Mouse (Mus musculus) layer of hippocampus, postnatal 36 days (tissue): ENCODE measurements around the gene Nfkbid. TPM values are rescaled to one million over a fixed set of nuclear protein-coding genes. Genes with fewer than 3 reads are reported as not detected.
A peak's percentile ranks its signal among the peaks of the same experiment; 100 is the strongest.

Experiments
- DNase-seq, 2 experiments: peaks; one replicate each; pipeline ENCODE4 v3.0.0; 2022
- total RNA-seq, 2 experiments: library from RNA; stranded (reverse); gene quantifications; 2 replicates each; pipeline ENCODE4 v1.2.3; 2021

The Nfkbid gene
- total RNA-seq, 2 experiments from 2014 or later = 3.1 to 3.4 TPM

DNA sequence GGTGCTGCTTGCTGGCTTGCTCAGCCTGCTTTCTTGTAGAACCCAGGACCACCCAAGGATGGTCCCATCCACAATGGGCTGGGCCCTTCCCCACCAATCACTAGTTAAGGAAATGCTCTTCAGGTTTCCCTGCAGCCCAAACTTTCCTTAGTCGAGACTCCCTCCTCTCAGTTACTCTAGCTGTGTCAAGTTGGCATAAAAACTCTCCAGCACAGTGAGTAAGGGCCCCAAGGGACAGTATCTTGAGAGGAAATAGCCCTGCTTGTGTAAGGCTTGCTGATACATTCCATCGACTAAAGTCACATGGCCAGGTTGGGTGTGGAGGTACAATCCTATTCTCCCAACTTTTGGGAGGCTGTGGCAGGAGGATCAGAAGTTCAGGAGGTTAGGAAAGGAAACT is 8.7 kb downstream of the Nfkbid start:
- no peak for DNase-seq

DNA sequence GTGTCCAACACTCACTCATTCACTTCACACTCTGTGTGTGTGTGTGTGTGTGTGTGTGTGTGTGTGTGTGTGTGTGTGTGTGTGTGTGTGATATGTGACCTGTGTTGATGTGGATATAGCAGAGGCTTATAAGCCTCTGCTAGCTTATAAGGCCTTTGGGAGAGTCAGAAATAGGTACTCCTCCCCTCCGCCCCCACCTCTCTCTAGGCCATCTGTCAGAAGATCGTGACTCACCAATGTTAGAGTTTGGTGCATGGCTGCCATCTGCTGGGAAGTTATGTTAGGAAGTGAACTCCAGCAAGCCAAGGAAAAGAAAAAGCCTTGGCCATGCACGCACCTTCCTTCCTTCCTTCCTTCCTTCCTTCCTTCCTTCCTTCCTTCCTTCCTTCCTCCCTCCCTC is 10.3 kb downstream of the Nfkbid start:
- peak; percentile 77 to 84 for DNase-seq

DNA sequence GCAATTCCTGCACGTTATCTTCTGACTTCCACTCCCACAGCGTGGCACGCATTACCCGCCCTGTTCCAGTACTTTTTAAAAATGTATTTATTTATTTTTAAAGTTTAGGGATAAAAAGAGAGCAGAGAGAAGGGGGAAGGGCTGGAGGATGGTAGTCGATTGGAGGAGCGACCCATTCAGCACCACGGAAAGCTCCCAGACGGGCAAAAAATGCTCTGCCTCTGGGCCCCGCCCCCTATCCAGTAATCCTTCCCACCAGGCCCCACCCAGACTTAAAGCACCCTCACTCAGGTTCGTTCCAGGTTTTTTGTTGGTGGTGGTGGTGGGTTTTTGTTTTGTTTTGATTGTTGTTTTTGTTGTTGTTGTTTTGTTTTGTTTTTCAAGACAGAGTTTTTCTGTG is 12.7 kb downstream of the Nfkbid start:
- DNase-seq = no peak

DNA sequence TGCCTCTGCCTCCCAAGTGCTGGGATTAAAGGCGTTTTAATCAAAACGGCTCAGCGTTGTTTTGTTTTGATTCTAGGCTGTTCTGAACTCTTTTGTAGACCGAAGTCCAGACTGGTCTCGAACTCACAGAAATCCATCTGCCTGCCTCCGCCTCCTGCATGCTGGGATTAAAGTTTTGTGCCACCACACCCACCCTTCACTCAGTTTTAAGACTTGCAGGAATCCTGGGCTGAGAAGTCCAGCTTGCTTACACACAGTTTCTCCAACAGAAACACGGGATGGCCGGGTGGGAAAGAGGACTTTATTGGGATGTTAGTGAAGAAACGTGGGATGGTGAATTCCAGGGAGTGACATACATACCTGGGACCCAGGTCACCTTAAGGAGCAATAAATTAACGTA is 13.2 kb downstream of the Nfkbid start:
- no peak for DNase-seq

DNA sequence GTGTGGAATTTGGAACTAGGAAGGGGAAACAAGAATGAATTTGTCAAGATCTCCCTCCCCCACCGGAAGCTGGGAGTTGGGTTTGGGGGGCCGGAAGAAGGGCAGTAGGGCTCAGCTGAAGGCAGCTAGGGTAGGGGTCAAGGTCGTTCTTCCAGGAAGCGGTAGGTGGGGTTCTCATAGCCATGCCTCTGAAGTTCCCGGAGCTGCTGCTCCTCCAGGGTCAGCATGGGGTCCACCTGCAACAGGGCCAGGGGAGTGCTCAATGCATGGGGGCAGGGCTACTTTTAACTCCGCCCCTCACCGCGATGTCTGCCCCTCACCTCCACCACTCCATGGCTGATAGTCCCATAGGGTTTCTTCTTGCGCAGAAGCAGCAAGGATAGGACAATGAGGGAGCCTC is 13.6 kb downstream of the Nfkbid start:
- DNase-seq = no peak

DNA sequence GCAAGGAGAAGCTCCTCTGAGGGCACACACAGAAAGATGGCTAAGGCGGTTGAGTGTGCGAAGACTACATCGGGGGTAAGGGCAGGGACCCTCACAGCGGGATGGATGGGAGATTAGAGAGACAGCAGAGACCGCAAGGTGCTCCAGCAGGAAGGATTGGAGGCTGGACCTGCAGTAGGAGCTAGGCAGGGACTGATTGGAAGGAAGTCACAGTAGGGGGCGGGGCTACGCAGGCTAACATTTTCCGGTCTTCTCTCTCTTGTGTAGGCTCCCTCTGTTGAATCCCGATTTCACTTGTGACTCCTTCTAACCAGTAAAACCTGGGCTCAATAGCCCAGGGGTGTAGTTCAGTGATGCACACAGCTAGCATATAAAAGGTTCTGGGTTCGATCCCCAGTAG is 15.3 kb downstream of the Nfkbid start:
- no peak for DNase-seq

DNA sequence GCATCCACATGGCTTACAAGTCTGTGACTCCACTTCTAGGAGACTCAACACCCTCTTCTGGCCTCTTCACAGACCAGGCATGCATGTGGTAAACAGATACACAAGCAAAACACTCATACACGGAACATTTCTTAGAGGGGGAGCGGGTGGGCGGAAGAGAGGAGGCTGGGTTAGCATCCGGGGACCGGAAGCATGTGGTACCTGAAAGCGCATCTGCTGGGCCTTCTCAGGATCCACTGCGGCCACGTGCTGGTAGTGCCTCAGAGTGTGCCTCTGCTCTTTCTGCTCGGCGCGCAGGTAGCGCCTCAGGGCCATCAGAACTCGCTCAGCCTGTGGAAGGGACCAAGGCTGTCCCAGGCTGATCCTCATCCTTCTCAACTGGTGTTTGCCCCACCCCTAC is 18.2 kb downstream of the Nfkbid start:
- DNase-seq = no peak

DNA sequence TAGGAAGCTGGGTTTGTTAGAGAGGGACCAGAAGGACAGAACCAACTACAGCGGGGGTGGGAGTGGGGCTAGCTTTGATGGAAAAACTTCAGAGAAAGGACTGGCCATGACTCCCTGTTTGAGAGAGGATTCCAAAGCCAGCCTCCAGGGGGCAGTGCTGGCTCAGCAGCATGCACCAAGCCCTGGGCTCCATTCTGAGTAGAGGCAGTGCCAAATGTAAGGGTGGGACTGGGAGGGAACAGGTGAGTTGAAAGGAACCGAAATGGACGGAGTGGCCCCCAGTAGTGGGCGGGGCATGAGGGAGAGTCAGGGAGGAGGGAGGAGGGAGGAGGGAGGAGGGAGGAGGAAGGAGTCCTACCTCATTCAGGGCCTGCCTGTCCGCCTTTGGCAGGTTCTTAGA is 19.2 kb downstream of the Nfkbid start:
- DNase-seq = peak in 1 of 2 experiments; percentile 60

DNA sequence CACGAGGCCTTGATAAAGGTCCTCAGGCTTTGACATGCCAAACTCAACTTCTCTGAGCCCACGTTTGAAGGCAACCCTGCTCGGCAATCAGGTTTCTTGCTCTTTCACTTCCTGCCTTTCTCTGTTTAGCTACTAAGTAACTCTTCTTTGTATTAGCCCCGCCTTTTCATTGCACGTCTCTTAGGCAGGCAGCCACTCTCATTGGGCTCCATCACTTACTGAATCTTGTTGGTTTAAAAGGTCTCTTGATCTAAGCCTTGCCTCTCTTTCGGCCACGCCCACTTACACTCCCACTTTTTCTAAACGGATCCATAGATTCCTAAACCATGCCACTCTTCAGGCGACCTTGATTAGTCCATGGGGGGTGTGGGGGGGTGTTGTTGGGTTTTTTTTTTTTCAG is 22.2 kb downstream of the Nfkbid start:
- no peak for DNase-seq

DNA sequence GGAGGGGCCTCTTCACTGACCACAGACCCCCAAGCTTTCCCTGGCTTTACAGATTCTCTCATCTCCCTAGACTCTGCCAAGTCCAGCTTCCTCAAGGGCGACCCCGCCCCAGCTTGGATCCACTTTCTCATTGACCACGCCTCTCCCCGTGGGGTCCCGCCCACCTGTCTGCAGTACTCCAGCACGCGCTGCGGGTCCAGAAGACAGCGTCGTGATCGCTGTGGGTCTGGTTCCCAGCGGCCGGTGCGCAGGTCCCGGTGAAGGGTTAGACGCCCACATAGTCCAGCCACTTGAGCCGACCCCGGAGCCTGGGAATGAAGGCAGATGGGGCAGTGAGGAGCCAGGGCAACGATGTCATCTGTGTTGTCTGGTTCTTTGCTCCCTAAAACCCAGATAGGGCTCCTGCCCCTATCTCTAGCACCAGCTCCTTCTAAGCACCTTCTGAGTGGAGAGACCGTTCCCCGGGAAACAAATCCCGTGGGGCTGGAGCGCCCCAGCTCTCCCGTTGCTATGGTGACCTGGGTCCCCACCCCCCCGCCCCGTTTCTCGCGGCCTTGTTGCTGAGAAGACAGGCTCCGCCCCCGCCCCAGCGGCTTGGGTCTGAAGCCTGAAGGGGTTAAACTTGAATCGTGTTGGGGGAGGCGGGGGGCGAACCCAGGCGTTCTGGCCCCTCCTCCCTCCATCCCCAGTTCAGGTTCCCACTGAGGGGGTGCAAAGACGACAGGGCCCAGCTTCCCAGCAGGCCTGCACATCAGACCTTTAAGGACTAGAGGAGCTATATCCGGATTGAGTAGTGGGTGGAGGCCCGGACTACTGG is 22.8 kb downstream of the Nfkbid start:
- peak; percentile 58 to 68 for DNase-seq

DNA sequence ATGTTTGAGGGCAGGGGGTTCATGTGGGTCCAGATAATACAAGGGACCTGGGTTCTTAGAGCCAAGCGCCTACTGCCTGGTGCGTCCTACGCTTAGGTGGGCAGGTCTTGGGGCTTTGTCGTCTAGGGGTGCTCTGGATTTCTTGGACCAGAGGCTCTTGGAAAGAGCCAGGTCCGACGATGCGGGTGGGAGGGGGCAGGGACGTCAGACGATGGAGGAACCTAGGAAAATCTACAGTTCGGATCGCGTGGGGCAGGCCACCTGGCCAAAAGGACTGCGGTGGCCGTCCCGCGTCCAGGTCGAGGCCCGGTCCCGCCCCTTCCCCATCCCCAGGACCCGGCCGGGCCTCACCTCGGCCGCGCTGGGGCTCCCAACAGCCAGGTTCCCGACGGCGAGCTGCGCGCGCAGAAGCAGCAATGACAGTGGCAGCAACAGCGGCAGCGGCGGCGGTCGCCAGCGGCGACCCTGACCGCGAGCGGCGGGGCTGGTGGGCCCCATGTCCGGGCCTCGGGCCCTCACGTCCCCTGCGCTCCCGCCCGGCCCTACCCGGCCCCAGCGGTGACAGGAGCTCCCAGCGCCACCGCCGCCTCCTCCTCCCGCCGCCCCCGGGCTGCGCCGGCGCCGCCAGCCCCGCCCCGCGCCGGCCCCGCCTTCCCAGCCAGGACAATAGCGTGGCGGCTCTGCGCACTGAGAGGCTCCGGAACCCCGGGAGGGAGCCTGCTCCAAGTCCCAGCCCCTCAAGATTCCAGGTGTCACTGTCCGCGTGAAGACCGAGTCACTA is 23.6 kb downstream of the Nfkbid start, which contains the start of gene Aplp1:
Aplp1 (minus strand) TSS at position 565 of the 781 bp plus-strand sequence.
- DNase-seq = peak; percentile 84 to 87

DNA sequence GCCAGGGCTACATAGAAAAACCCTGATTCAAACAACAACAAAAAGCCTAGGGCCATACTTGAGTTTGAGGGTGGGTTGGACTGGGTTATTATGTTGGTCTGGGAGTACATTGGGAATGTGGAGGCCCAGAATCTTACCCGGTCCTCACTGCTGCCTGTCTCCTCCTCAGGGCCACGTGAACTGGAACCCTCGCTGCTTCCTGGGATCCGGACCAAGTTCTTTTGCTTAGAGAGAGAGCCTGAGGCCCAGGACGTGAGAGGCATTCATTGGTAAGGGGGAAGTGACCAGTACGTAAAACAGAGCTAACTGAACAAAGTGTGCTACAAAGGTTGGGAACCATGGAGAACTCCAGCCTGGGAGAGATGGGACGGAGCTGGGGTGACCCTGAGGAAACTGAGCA is 28.7 kb downstream of the Nfkbid start:
- DNase-seq = no peak

DNA sequence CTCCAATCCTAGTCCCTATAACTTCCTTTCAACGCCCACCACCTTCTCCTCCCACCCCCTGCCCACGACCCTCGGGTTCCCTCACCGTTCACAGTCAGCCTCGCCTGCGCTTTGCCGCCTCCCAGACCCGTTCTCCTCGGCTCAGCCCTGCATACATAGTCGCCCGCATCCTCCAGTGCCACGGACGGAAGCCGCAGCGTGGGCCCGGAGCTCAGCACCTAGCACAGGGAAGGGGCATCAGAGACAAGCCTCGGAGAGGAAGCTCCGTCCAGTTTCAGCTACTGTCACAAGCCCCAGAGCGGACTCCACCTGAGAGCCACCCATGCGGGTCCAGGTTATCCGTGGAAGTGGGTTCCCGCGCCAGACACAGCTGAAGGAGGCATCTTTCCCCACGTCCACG is 31.8 kb downstream of the Nfkbid start:
- no peak for DNase-seq

DNA sequence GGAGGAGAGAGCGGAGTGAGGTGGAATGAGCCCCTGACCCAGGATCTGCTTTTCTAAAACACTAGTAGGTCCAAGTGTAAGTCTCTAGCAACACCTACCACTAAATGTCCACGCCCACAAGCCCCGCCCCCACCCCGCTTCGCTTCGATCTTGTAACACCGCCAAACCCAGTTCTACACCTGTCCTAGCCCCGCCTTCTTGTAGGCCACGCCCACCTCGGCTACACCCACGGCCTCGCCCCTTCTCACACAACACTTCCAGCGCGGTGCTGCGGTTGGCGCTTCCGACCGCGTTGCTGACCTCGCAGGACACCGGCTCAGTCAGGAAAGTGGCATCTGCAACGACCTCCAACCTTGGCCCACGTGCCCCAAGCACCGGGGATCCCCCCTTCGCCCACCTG is 32.2 kb downstream of the Nfkbid start:
- no peak for DNase-seq

DNA sequence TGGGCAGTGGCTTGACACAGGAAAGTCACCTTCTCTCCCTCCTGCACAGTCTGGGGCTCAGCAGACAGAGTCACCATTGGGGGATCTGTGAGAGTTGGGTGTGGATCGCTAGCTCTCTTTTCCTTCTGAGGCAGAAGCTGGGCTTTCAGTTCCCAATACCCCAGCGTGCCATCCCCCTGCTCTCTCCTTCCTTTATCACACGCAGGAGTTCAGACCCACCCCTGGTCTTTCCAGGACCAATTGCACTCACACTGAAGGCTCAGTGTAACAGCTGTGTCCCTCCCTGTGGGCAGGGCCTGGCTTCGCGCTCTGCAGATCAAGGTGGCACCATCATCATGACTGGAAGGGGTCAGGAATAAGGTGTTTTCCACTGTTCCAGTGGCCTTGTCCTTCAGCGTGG is 32.7 kb downstream of the Nfkbid start:
- DNase-seq = no peak

DNA sequence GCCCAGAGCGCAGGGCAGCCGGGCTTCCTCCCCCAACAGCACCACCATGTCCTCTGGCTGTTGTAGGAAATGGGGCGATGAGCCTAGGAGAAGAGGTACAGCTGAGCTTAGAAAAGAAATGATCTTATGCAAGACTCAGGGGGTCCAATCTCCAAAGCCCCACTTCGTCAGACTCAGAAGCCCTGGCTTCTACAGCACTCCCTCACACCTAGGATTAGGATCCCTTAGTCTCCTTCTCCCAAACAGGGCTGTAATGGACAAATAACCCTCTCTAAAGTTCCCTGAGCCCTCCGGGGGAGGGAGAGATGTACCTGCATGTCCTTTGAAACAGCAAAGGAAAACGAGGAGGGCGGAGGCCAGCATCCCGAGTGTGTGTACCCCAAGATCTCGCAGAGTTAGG is 35.0 kb downstream of the Nfkbid start:
- DNase-seq = no peak

DNA sequence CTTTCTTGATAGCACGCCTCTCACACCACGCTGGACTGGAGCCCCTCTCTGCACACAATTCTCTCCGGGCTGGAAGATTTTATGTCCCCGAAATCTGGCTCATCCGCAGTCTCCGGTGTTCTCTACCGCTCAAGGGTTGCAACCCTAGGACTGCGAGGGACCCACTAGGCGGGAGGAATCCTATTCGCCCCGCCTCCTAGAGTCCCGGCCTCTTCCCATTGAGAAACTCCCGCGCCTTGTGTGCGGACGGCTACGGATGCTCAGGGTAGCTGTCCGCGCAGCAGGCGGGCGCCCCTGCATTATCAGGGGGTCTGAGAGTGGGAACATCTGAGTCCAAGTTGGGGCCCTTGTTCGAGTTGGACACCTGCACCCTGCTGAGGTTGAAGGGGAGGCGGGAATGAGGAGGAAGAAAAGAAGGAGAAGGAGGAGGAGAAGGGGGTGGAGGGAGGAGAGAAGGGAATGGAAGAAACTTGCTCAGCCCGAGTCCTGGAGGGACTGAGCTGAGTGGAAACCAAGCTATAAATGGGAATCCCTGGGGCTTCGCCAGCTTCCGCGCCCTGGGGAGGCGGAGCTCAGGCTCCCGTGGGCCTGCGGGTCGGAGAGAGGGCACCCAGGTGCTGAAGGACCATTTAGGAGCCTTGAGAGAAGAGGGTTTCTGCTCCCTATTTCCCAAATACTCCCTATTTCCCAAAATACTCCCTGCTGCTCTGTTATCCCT is 35.5 kb downstream of the Nfkbid start:
- no peak for DNase-seq

DNA sequence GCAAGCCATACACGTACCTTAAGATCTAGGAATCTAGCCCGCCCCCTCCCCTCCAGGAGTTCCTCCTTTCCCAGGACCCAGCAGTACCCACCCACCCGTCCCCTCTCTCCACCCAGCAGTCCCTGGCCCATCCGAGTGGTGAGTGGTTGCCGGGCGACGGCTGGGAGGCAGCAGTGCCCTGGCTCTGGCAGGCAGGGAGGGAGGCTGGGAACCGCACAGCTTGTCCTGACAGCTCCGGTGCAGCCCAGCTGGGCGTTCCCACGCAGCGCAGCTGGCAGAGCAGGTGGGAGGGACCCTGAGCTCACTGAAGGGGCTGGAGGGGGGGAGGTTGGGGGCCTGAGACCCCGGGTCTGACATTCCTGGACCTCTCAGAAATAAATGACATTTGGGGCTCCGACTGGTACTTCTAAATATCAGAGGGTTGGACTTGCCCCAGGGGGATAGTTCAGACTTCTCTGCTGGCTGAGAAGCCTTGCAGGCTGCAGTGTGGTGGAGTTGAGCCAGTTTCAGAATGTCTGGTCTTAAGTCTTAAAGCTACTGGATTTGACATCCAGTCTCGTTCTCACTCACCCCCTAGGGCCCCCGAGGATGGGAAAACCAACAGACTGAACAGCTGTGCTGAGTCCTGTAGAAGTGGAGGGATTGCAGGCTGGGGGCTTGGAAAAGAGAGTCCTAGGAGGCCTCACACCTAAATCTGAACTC is 36.2 kb downstream of the Nfkbid start, which contains the start of the genes Kirrel2 and Nphs1:
Kirrel2 (minus strand) TSS at position 62 of the 702 bp plus-strand sequence.
Nphs1 (plus strand) TSS at position 687 of the 702 bp plus-strand sequence.
- peak; percentile 69 to 73 for DNase-seq

DNA sequence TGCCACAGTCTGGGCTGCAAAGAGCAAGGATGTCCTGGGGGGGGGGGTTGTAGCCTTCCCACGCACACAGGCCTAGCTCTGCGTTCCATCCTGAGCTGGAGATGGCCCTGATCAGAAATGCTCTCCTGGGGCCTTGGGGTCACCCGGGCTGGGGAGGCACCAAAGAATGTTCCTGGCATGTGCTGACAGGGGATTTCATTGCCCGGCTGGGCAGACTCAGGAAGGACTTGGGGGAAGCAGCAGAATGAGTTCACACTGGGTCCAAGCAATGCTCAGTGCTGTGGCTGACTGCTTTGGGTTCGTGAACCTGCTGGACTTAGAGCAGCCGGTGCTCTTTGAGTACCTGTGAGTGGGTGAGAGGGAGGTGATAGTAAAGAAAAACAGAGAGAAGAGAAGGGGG is 38.0 kb downstream of the Nfkbid start:
- DNase-seq = no peak

DNA sequence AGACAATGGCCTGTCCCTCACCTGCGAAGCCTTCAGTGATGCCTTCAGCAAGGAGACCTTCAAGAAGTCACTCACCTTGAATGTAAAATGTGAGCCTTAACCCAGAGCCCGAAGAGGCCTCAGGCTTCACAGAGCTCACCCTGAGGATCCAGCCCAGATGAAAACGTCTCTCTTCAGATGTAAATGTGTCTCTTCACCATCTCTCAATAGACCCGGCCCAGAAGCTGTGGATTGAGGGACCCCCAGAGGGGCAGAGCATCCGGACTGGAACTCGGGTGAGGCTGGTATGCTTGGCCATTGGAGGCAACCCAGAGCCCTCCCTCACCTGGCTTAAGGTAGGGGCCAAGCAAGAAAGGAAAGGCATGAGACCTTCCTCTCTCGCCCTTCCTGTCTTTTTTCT is 42.0 kb downstream of the Nfkbid start:
- DNase-seq = no peak

DNA sequence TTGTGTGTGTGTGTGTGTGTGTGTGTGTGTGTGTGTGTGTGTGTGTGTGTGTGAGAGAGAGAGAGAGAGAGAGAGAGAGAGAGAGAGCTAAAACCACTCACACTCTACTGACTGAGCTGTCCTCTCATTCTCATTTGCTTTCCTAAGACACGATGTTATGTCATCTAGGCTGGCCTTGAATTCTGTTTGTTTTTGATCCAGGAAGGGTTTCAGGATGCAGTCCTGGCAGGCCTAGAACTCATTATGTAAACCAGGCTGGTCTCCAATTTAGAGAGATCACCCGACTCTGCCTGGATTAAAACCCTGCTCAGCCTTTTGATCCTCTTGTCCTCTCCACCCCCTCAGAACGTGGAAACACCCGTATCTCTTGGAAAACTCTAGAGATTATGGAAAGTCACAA is 42.5 kb downstream of the Nfkbid start:
- no peak for DNase-seq

DNA sequence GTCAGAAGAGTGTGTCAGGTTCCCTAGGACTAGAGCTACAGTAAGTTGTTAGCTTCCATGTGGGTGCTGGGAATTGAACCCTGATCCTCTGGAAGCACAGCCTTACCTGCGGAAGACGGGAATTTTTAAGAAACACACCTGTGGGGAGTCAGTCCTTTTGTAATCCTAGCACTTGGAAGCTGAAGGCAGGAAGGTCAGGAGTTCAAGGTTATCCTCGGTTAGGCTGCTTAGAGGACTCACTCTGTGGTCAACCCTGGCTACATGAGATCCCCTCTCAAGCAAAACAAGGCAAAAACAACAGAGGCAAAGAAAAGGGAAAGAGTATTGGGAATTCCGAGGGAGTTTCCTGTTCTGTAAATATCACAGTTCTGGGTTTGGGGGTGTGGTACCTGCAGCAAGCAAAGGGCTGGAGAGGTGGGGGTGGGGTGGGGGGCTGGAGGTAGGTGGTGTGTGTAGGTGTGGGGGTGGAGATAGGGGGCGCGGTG is 43.3 kb downstream of the Nfkbid start:
- no peak for DNase-seq
